Mouse (Mus musculus): Measurements from ENCODE around the gene Faap24.

Gene Faap24

GRCm38 (mm10) chr7:35396542-35397168, at the start of gene Faap24, which contains the start of gene Cep89:
Gene Faap24 (minus strand): TSS chr7:35396836.
Gene Cep89 (plus strand): TSS chr7:35397035.
- in situ Hi-C loops (cut with MboI, MseI), result loop anchor here (10.0 kb wide), 1 partner anchor 248 kb away; the partner anchor contains the start of gene Pdcd5

- in situ Hi-C loops (cut with MboI, MseI), result no loop called here
Observed at GRCm38 (mm10) chr7:35435266-35435665, 38.6 kb upstream of the Faap24 start.

DNA sequence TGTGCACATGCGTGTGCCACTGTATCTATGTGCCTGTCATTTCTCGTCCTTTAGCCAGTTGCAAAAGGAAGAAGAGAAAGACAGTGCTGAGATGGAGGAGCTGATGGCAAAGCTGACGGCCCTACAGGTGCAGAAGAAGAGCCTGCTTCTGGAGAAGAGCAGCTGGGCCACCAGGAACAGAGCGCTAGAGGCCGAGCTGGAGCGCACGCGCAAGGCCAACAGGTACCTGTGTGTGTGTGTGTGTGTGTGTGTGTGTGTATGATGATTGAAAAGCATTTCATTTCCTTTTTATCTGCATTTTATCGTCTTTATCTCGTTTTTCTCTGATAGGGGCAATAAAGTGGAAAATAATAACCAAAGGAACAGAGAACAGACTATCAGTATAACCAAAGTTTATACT, 31.5 kb upstream of the Faap24 start:
- in situ Hi-C loops (cut with MboI, MseI), result no loop called here

DNA sequence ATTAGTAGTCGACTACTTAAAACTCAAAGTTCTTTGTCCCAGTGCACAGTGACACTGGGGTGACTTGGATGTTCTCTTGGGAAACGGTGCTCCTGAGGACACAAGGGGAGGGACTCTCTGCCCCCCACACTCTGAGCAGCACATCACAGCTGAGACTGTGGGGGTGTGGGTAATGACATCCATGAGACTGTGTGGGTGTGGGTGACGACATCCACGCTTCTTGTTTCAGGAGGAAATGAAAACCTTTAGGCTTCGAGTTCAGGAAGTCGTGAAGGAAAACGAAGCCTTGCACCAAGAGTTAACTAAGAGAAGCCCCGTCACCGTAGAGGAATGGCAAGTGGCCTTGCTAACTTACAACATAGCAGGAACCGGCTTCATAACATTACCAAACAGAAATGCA, 26.4 kb upstream of the Faap24 start:
- in situ Hi-C loops (cut with MboI, MseI), result no loop called here

GRCm38 (mm10) chr7:35416654-35416948, 20.0 kb upstream of the Faap24 start:
- in situ Hi-C loops (cut with MboI, MseI), result loop anchor here (10.0 kb wide), 1 partner anchor 482 kb away; no protein-coding TSS in a partner anchor

DNA sequence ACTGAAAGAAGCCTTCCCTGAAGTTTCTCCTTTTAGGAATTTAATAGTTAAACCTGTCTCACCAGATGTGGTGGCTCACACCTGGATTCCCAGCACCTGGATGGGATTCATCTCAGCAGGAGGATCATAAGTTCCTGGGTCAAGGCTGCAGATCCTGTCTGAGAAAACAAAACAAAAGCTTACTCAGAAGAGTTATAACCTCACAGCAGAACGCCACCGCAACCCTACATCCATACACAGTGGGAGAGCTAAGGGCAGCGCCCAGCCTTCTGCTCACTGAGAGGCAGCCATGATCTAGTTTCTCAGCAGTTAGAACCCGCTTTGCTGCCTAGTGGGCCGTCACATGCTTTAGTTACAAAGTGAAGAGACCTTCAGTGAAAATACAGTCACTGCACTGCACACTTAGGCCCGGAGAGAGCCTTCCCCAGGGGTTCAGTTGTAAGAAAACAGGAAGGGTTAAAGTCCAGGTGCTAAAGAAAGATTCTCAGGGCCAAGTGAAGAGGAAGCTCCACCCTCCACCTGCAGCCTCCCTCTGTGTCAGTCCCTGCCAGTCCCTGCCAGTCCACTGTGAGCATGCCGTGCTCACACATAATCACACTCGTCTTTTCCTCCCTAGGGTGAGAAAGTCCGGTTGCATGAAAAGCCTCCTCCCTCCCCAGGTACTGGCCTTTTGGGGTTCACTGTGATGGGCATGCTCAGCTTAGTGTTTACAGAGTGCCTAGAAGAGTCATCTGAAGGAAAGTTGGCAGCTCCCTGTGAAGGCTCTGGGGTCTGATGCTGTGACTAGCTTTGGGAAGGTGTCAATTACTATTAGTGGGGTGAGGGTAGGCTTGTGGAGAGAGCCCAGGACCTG, 19.4 kb upstream of the Faap24 start:
- in situ Hi-C loops (cut with MboI, MseI), result loop anchor here (10.0 kb wide), 1 partner anchor 481 kb away; no protein-coding TSS in a partner anchor

- in situ Hi-C loops (cut with MboI, MseI), result loop anchor here (10.0 kb wide), 1 partner anchor 480 kb away; no protein-coding TSS in a partner anchor
Observed at GRCm38 (mm10) chr7:35415226-35415625, 18.6 kb upstream of the Faap24 start.

- in situ Hi-C loops (cut with MboI, MseI), result no loop called here
Observed at GRCm38 (mm10) chr7:35401169-35401568, 4.5 kb upstream of the Faap24 start.

- in situ Hi-C loops (cut with MboI, MseI), result loop anchor here (10.0 kb wide), 1 partner anchor 249 kb away; the partner anchor contains the start of gene Pdcd5
Observed at GRCm38 (mm10) chr7:35395734-35396456, 741 bp downstream of the Faap24 start.

GRCm38 (mm10) chr7:35392935-35393334, 3.7 kb downstream of the Faap24 start:
- in situ Hi-C loops (cut with MboI, MseI), result loop anchor here (5.0 to 10.0 kb wide), 2 partner anchors 61 to 252 kb away; partner anchors contain the start of genes Pdcd5 and Rhpn2

- in situ Hi-C loops (cut with MboI, MseI), result loop anchor here (10.0 kb wide), 1 partner anchor 334 kb away; the partner anchor contains the start of gene Cebpg
Observed at GRCm38 (mm10) chr7:35388694-35389093, 7.9 kb downstream of the Faap24 start.

DNA sequence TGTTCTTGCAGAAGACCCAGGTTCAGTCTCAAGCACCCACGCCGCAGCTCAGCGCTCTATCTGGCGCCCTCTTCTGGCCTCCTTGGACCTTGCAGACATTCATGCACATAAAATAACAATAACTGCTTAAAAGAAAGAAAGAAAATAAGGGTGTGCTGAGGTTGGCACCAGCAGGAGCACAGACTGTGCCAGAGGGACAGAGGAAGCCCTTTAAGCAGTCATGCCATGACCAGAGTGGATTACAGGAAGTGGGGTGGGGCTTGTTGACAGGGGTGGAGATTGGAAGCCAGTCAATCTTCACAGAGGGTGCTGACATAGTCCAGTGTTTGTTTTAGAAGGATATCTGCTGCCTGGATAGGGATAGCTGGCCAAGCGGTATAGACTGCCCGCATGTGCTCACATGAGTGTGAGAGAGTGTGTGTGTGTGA, 10.1 kb downstream of the Faap24 start:
- in situ Hi-C loops (cut with MboI, MseI), result loop anchor here (10.0 kb wide), 1 partner anchor 332 kb away; the partner anchor contains the start of gene Cebpg

DNA sequence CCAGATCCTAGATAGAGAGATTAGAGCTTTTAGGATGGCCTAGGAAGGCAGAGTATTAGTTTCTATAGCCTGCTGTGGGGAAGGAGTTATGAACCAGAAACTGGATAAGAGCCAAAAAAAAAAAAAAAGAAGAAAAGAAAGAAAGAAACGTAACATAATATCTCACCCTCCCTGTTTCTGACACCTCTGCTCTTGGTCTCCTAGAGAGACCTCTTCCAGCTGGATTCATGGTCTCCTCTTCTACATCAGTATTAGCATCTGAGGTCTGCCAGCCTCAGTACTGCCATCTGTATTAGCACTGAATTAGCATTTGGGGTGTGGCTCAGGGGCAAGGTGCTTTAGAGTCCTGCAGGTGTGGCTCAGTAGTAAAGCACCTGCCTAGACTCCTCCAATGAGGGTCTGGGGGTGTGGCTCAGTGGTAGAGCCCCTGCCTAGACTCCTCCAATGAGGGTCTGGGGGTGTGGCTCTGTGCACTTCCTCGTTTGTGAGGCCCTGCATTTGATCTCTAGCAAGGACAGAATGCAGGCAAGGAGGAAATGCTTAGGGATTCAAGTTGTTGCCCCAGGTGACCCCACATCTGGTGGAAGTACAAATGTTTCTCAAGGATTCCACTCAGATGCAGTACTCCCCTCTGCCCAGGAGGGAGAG, 13.8 kb downstream of the Faap24 start:
- in situ Hi-C loops (cut with MboI, MseI), result loop anchor here (10.0 kb wide), 1 partner anchor 328 kb away; the partner anchor contains the start of gene Cebpg

- in situ Hi-C loops (cut with MboI, MseI), result loop anchor here (10.0 kb wide), 1 partner anchor 327 kb away; the partner anchor contains the start of gene Cebpg
Observed at GRCm38 (mm10) chr7:35381861-35382260, 14.8 kb downstream of the Faap24 start.

GRCm38 (mm10) chr7:35380351-35380750, 16.3 kb downstream of the Faap24 start:
- in situ Hi-C loops (cut with MboI, MseI), result loop anchor here (10.0 kb wide), 1 partner anchor 326 kb away; the partner anchor contains the start of gene Cebpg

DNA sequence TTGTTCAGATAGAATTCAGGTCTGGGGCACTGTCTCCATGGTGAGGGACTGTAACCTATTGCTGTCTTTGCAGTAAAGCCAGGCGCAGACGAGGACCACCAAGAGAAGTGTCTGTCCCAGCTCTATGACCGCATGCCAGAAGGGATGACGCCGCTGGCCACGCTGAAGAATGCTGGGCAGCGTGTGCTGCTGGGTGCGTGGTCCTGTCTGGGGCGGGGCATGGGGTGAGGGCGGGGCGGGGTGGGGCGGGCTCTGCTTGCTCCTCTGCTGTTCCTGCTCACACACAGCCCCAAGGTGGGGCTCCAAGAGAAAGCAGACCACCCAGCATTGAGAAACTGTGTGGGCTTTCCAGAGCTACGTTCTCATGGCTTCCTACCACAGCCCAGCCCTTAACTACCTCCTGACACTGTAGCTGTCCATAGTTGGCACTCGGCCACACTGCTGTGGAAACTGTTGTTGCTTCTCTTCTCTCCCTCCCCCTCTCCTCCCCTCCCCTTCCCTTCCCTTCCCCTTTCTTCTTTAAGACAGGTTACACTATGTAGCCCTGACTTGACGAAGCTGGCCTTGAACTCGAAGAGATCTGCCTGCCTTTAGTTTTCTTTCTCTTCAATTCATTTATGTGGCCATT, 17.0 kb downstream of the Faap24 start:
- in situ Hi-C loops (cut with MboI, MseI), result loop anchor here (10.0 kb wide), 1 partner anchor 325 kb away; the partner anchor contains the start of gene Cebpg

- in situ Hi-C loops (cut with MboI, MseI), result no loop called here
Observed at GRCm38 (mm10) chr7:35376623-35377022, 20.0 kb downstream of the Faap24 start.

DNA sequence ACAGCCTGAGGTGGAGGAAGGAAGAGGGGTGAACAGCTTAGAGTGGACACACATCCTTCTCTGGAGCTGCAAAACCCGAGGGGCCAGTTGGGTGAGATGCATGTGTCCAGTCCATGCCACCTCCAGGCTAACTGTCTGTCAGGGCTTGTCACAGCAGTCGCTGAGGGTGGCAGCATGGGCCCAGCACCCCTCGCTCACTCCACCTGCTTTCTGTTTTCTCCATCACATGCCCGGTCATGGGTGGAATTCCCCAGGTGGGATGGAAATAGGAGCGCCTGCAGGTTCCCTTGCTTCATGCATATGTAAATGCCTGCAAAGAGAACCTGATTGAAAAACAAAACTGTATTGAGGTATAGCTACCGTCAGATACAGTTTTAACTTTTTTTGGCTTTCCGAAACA, 22.4 kb downstream of the Faap24 start:
- in situ Hi-C loops (cut with MboI, MseI), result no loop called here

- in situ Hi-C loops (cut with MboI, MseI), result no loop called here
Observed at GRCm38 (mm10) chr7:35373146-35373989, 23.3 kb downstream of the Faap24 start.
